Mouse (Mus musculus): ENCODE data around the gene 1700012B09Rik.

- TF ChIP-seq POLR2A (IDR thresholded peaks at IDR 0.05; ENCODE audit: borderline replicate concordance, insufficient read depth, low read length) (no peak), CTCF (IDR thresholded peaks at IDR 0.05; ENCODE audit: borderline replicate concordance, insufficient read depth, low read depth, low read length) (no peak)
Observed at GRCm38 (mm10) chr9:14726629-14727028, 44.2 kb downstream of the 1700012B09Rik start.
